Mouse (Mus musculus) olfactory bulb, adult 2 months (tissue): ENCODE data around the gene Rab11fip4.

Experiments
- CTCF ChIP-seq: fragments of 200-500 bp; IDR thresholded peaks from 2 replicates; pipeline ENCODE4 v1.5.1; 2012; ENCODE audit warnings: low read depth, mild to moderate bottlenecking, low read length, moderate library complexity; ENCODE audit not compliant: insufficient read depth
- POLR2A ChIP-seq: fragments of 200-500 bp; IDR thresholded peaks from 2 replicates; pipeline ENCODE4 v1.6.1; 2012; ENCODE audit warnings: mild to moderate bottlenecking, low read depth, low read length, moderate library complexity; ENCODE audit not compliant: insufficient read depth

- TF ChIP-seq CTCF (no peak), POLR2A (no peak)
Observed at GRCm38 (mm10) chr11:79611011-79611666, 20.1 kb downstream of the Rab11fip4 start.
